Mouse (Mus musculus): ENCODE results near the gene Tnfrsf18.

- TF ChIP-seq CTCF (IDR thresholded peaks at IDR 0.05; ENCODE audit: control insufficient read depth, insufficient read depth, insufficient replicate concordance, low read depth, low read length): no peak
- no peak for TF ChIP-seq POLR2A (IDR thresholded peaks at IDR 0.05; ENCODE audit: control insufficient read depth, low read depth, low read length)
Measured at GRCm38 (mm10) chr4:156024184-156024583, 1.8 kb upstream of the Tnfrsf18 start.

Data from testis, adult 2 months (tissue).